Mouse (Mus musculus): ENCODE measurements around the gene Gprasp2. TPM values are rescaled to one million over a fixed set of nuclear protein-coding genes. Genes with fewer than 3 reads are reported as not detected.
"Not testable (repeated sequence)": the region's sequence is repeated elsewhere in the genome, so short reads cannot be mapped to it uniquely, and the experiment has no call there.

Gene Gprasp2
- polyA plus RNA-seq, 1 experiment from 2014 or later, result 53.5 TPM

GRCm38 (mm10) chrX:135839397-135840391, 860 bp downstream of the Gprasp2 start:
- H3K36me3 ChIP-seq, H3K9me3 ChIP-seq, H3K27me3 ChIP-seq, H3K27ac ChIP-seq, H3K4me1 ChIP-seq: not testable (repeated sequence)
- 21% methylated on average over 16 of the region's 17 CpGs for WGBS
- H3K9ac ChIP-seq, result peak overlapping the region; percentile 58
- ATAC-seq (ENCODE audit: insufficient number of reproducible peaks, insufficient read depth, low FRiP score, low TSS enrichment), result peak; percentile 43; the same call in 1 of the 2 replicates
- peak overlapping the region; percentile 48 for H3K4me3 ChIP-seq
- H3K4me2 ChIP-seq (replicated peaks), result peak overlapping the region; percentile 77

GRCm38 (mm10) chrX:135866806-135867205, 28.0 kb downstream of the Gprasp2 start:
- H3K4me1 ChIP-seq; H3K27me3 ChIP-seq; H3K4me2 ChIP-seq (replicated peaks); H3K9ac ChIP-seq; H3K36me3 ChIP-seq; H3K27ac ChIP-seq; H3K9me3 ChIP-seq; ATAC-seq (ENCODE audit: insufficient number of reproducible peaks, insufficient read depth, low FRiP score, low TSS enrichment); H3K4me3 ChIP-seq: not testable (repeated sequence)
- 81% methylated on average over 9 of the region's 9 CpGs for WGBS

- Histone ChIP-seq H3K9me3 (no peaks in the 10 kb centered on the region), H3K27ac (no peak overlapping the region), H3K27me3 (no peaks in the 10 kb centered on the region), H3K4me3 (no peak overlapping the region), H3K9ac (no peak overlapping the region), H3K4me2 (replicated peaks) (no peak overlapping the region), H3K36me3 (no peaks in the 10 kb centered on the region), H3K4me1 (no peaks in the 10 kb centered on the region)
- ATAC-seq (ENCODE audit: insufficient number of reproducible peaks, insufficient read depth, low FRiP score, low TSS enrichment), result no peak
- WGBS, result 75% methylated on average over 1 of the region's 1 CpGs
Observed at GRCm38 (mm10) chrX:135876679-135877078, 37.8 kb downstream of the Gprasp2 start.

- H3K36me3 ChIP-seq, result no peaks in the 10 kb centered on the region
- H3K4me1 ChIP-seq, result no peaks in the 10 kb centered on the region
- no peak overlapping the region for H3K4me2 ChIP-seq (replicated peaks)
- no peak overlapping the region for H3K9ac ChIP-seq
- H3K9me3 ChIP-seq, result no peaks in the 10 kb centered on the region
- no peak for ATAC-seq (ENCODE audit: insufficient number of reproducible peaks, insufficient read depth, low FRiP score, low TSS enrichment)
- H3K4me3 ChIP-seq, result no peak overlapping the region
- no peaks in the 10 kb centered on the region for H3K27me3 ChIP-seq
- 86% methylated on average over 1 of the region's 1 CpGs for WGBS
- no peak overlapping the region for H3K27ac ChIP-seq
Observed at GRCm38 (mm10) chrX:135879626-135880025, 40.8 kb downstream of the Gprasp2 start.

GRCm38 (mm10) chrX:135885411-135886233, 46.8 kb downstream of the Gprasp2 start:
- Histone ChIP-seq H3K9ac (peak overlapping the region; percentile 68), H3K4me2 (replicated peaks) (peak overlapping the region; percentile 51), H3K4me1 (no peaks in the 10 kb centered on the region), H3K9me3 (no peaks in the 10 kb centered on the region), H3K36me3 (peaks cover 11% of the 10 kb centered on the region; the same call in 1 of the 2 replicates), H3K27me3 (no peaks in the 10 kb centered on the region), H3K27ac (peak overlapping the region; percentile 76), H3K4me3 (peak overlapping the region; percentile 66)
- 26% methylated on average over 41 of the region's 41 CpGs for WGBS
- peak; percentile 98 for ATAC-seq (ENCODE audit: insufficient number of reproducible peaks, insufficient read depth, low FRiP score, low TSS enrichment)

GRCm38 (mm10) chrX:135886234-135886585, 47.4 kb downstream of the Gprasp2 start:
- 30% methylated on average over 11 of the region's 11 CpGs for WGBS
- Histone ChIP-seq H3K4me3 (peak overlapping the region; percentile 66), H3K36me3 (peaks cover 11% of the 10 kb centered on the region; the same call in 1 of the 2 replicates), H3K4me2 (replicated peaks) (peak overlapping the region; percentile 51), H3K9me3 (no peaks in the 10 kb centered on the region), H3K27me3 (no peaks in the 10 kb centered on the region), H3K4me1 (no peaks in the 10 kb centered on the region), H3K27ac (peak overlapping the region; percentile 76; the same call in 1 of the 2 replicates), H3K9ac (peak overlapping the region; percentile 68)
- no peak for ATAC-seq (ENCODE audit: insufficient number of reproducible peaks, insufficient read depth, low FRiP score, low TSS enrichment)

Other genes starting within 250 kb of the Gprasp2 start
- gene Nxf7, start 240.3 kb upstream of the Gprasp2 start, polyA plus RNA-seq (2016; fragmentation: Nextera tagmentation; extraction: Ambion mirVana), result not detected in 2 replicates
- gene Prame, start 211.3 kb upstream of the Gprasp2 start, polyA plus RNA-seq (2016; fragmentation: Nextera tagmentation; extraction: Ambion mirVana), result not detected in 2 replicates
- not detected in 2 replicates for gene Tcp11x2, start 145.2 kb upstream of the Gprasp2 start, polyA plus RNA-seq (2016; fragmentation: Nextera tagmentation; extraction: Ambion mirVana)
- not detected in 2 replicates for gene Tmsb15a, start 113.8 kb upstream of the Gprasp2 start, polyA plus RNA-seq (2016; fragmentation: Nextera tagmentation; extraction: Ambion mirVana)
- gene Armcx5, start 96.3 kb upstream of the Gprasp2 start, polyA plus RNA-seq (2016; fragmentation: Nextera tagmentation; extraction: Ambion mirVana), result 14.0 and 14.1 TPM in 2 replicates
- 69.9 and 71.6 TPM in 2 replicates for gene Gprasp1, start 96.3 kb upstream of the Gprasp2 start, polyA plus RNA-seq (2016; fragmentation: Nextera tagmentation; extraction: Ambion mirVana)
- gene Bhlhb9, start 41.4 kb upstream of the Gprasp2 start, polyA plus RNA-seq (2016; fragmentation: Nextera tagmentation; extraction: Ambion mirVana), result 74.7 and 74.9 TPM in 2 replicates
- 94.5 and 101 TPM in 2 replicates for gene Arxes2, start 154.8 kb downstream of the Gprasp2 start, polyA plus RNA-seq (2016; fragmentation: Nextera tagmentation; extraction: Ambion mirVana)
- gene Arxes1, start 194.3 kb downstream of the Gprasp2 start, polyA plus RNA-seq (2016; fragmentation: Nextera tagmentation; extraction: Ambion mirVana), result 46.1 and 49.2 TPM in 2 replicates
- gene Bex2, start 229.2 kb downstream of the Gprasp2 start, polyA plus RNA-seq (2016; fragmentation: Nextera tagmentation; extraction: Ambion mirVana), result 192 and 203 TPM in 2 replicates
- gene Nxf3, start 246.2 kb downstream of the Gprasp2 start, polyA plus RNA-seq (2016; fragmentation: Nextera tagmentation; extraction: Ambion mirVana), result 0.10 TPM in 1 of 2 replicates, not detected in the other

All from embryonic facial prominence, embryonic 12.5 days (tissue).